Mouse (Mus musculus) liver, postnatal 0 days (tissue): ENCODE data around the gene Utrn. TPM values are rescaled to one million over a fixed set of nuclear protein-coding genes. Genes with fewer than 3 reads are reported as not detected.

Source experiments
- ATAC-seq: fragments of 200-750 bp; cut with Nextera tagmentation; 2 replicates; pipeline ENCODE4 v1.8.0; 2017; ENCODE audit warnings: mild to moderate bottlenecking, moderate library complexity
- DNase-seq: peaks from one replicate; pipeline ENCODE4 v3.0.0-alpha.2; 2016
- H3K27ac ChIP-seq: fragments of 300-500 bp; sonication (generic); 2 replicates; pipeline ENCODE4 v1.5.1; 2014; ENCODE audit warnings: antibody characterized with exemption, moderate library complexity, mild to moderate bottlenecking, low read depth
- H3K27me3 ChIP-seq: fragments of 300-500 bp; sonication (generic); 2 replicates; pipeline ENCODE4 v1.6.1; 2014; ENCODE audit warnings: low read length, control low read depth, mixed read lengths; ENCODE audit not compliant: insufficient read depth
- H3K36me3 ChIP-seq: fragments of 300-500 bp; sonication (generic); replicated peaks from 2 replicates; pipeline ENCODE4 v1.6.1; 2014; ENCODE audit warnings: mild to moderate bottlenecking, control low read depth, low read length, moderate library complexity, mixed read lengths; ENCODE audit not compliant: insufficient read depth
- H3K4me1 ChIP-seq: fragments of 300-500 bp; sonication (generic); 2 replicates; pipeline ENCODE4 v1.6.1; 2014; ENCODE audit warnings: antibody characterized with exemption, mild to moderate bottlenecking, control low read depth; ENCODE audit not compliant: insufficient read depth
- H3K4me2 ChIP-seq: fragments of 300-500 bp; sonication (generic); 2 replicates; pipeline ENCODE4 v1.6.1; 2014; ENCODE audit warnings: low read depth, mild to moderate bottlenecking, low read length, moderate library complexity, mixed read lengths
- H3K4me3 ChIP-seq: fragments of 300-500 bp; sonication (generic); 2 replicates; pipeline ENCODE4 v1.5.1; 2014; ENCODE audit warnings: low read depth, low read length
- H3K9ac ChIP-seq: fragments of 300-500 bp; sonication (generic); replicated peaks from 2 replicates; pipeline ENCODE4 v1.6.1; 2014; ENCODE audit warnings: mild to moderate bottlenecking, moderate library complexity
- H3K9me3 ChIP-seq: fragments of 300-500 bp; sonication (generic); 2 replicates; pipeline ENCODE4 v1.6.1; 2016; ENCODE audit warnings: mild to moderate bottlenecking, control low read depth, low read length, mixed read lengths
- CTCF ChIP-seq: sonication (generic); IDR thresholded peaks from 2 replicates; pipeline ENCODE4 v1.5.1; 2016; ENCODE audit warnings: antibody characterized with exemption, low read depth
- EP300 ChIP-seq: IDR thresholded peaks from 2 replicates; pipeline ENCODE4 v1.6.1; 2016; ENCODE audit warnings: antibody characterized with exemption, low read depth, mild to moderate bottlenecking
- WGBS: fragments of 180-500 bp; shearing (Covaris S2); extraction: QIAGEN DNeasy Blood & Tissue Kit; methylation state at CpG from one replicate; pipeline ENCODE4 v1.1.7; 2014; ENCODE audit not compliant: insufficient replicate concordance; 5-methylcytosine and 5-hydroxymethylcytosine counted together
- polyA plus RNA-seq: library from polyadenylated mRNA; unstranded; fragments of >200 nt; fragmentation: Nextera tagmentation; extraction: Ambion mirVana; gene quantifications from 2 replicates; pipeline ENCODE4 v1.2.1, GENCODE M21; 2015

The Utrn gene
- polyA plus RNA-seq, 1 experiment from 2014 or later: 9.7 TPM

GRCm38 (mm10) chr10:12820978-12821735, 48.0 kb downstream of the Utrn start:
- H3K27me3 ChIP-seq: no peaks in the 10 kb centered on the region
- no peak overlapping the region for H3K4me2 ChIP-seq
- H3K9me3 ChIP-seq: no peaks in the 10 kb centered on the region
- H3K27ac ChIP-seq: no peak overlapping the region
- DNase-seq: no peak
- peaks cover 6% of the 10 kb centered on the region for H3K4me1 ChIP-seq
- ATAC-seq: peak; percentile 50
- no peak overlapping the region for H3K9ac ChIP-seq
- no peak for TF ChIP-seq CTCF
- no peak for TF ChIP-seq EP300
- 61% methylated on average over 13 of the region's 13 CpGs for WGBS
- H3K36me3 ChIP-seq: no peaks in the 10 kb centered on the region
- H3K4me3 ChIP-seq: no peak overlapping the region

GRCm38 (mm10) chr10:12817409-12817808, 51.8 kb downstream of the Utrn start:
- Histone ChIP-seq H3K36me3 (no peaks in the 10 kb centered on the region), H3K27ac (no peak overlapping the region), H3K4me1 (peaks cover 26% of the 10 kb centered on the region), H3K9me3 (no peaks in the 10 kb centered on the region), H3K4me3 (no peak overlapping the region), H3K9ac (no peak overlapping the region), H3K4me2 (no peak overlapping the region), H3K27me3 (no peaks in the 10 kb centered on the region)
- WGBS: 89% methylated on average over 6 of the region's 6 CpGs
- TF ChIP-seq EP300: no peak
- TF ChIP-seq CTCF: peak; percentile 10; the same call in 1 of the 2 replicates
- DNase-seq (peak; percentile 79), ATAC-seq (peak; percentile 80)

GRCm38 (mm10) chr10:12816530-12816929, 52.6 kb downstream of the Utrn start:
- Histone ChIP-seq H3K27me3 (no peaks in the 10 kb centered on the region), H3K4me2 (no peak overlapping the region), H3K4me1 (peaks cover 32% of the 10 kb centered on the region), H3K9ac (no peak overlapping the region), H3K27ac (no peak overlapping the region), H3K4me3 (no peak overlapping the region), H3K36me3 (no peaks in the 10 kb centered on the region), H3K9me3 (no peaks in the 10 kb centered on the region)
- DNase-seq (no peak), ATAC-seq (no peak)
- TF ChIP-seq EP300 (no peak), CTCF (no peak)
- WGBS: 82% methylated on average over 6 of the region's 6 CpGs

- H3K4me2 ChIP-seq: no peak overlapping the region
- H3K9ac ChIP-seq: no peak overlapping the region
- no peaks in the 10 kb centered on the region for H3K9me3 ChIP-seq
- no peaks in the 10 kb centered on the region for H3K36me3 ChIP-seq
- H3K27ac ChIP-seq: no peak overlapping the region
- WGBS: 58% methylated on average over 7 of the region's 7 CpGs
- ATAC-seq (peak; percentile 30), DNase-seq (no peak)
- H3K4me3 ChIP-seq: no peak overlapping the region
- peaks cover 38% of the 10 kb centered on the region for H3K4me1 ChIP-seq
- TF ChIP-seq CTCF: no peak
- peak; percentile 7; the same call in 1 of the 2 replicates for TF ChIP-seq EP300
- no peaks in the 10 kb centered on the region for H3K27me3 ChIP-seq
Observed at GRCm38 (mm10) chr10:12814411-12814810, 54.8 kb downstream of the Utrn start.

- TF ChIP-seq CTCF: no peak
- no peak for TF ChIP-seq EP300
- Histone ChIP-seq H3K4me2 (peak overlapping the region; percentile 58; the same call in 1 of the 2 replicates), H3K27me3 (no peaks in the 10 kb centered on the region), H3K36me3 (no peaks in the 10 kb centered on the region), H3K9ac (no peak overlapping the region), H3K27ac (peak overlapping the region; percentile 49), H3K9me3 (no peaks in the 10 kb centered on the region), H3K4me1 (peaks cover 38% of the 10 kb centered on the region), H3K4me3 (no peak overlapping the region)
- WGBS: 47% methylated on average over 4 of the region's 4 CpGs
- DNase-seq (no peak), ATAC-seq (no peak)
Observed at GRCm38 (mm10) chr10:12813881-12814280, 55.3 kb downstream of the Utrn start.

GRCm38 (mm10) chr10:12813211-12813811, 55.9 kb downstream of the Utrn start:
- TF ChIP-seq CTCF (no peak), EP300 (peak; percentile 81)
- no peaks in the 10 kb centered on the region for H3K9me3 ChIP-seq
- H3K9ac ChIP-seq: peak overlapping the region; percentile 13; the same call in 1 of the 2 replicates
- peak; percentile 52 for DNase-seq
- peak overlapping the region; percentile 49 for H3K27ac ChIP-seq
- no peaks in the 10 kb centered on the region for H3K36me3 ChIP-seq
- WGBS: 26% methylated on average over 12 of the region's 12 CpGs
- no peaks in the 10 kb centered on the region for H3K27me3 ChIP-seq
- H3K4me3 ChIP-seq: peak overlapping the region; percentile 26
- H3K4me1 ChIP-seq: peaks cover 38% of the 10 kb centered on the region
- peak overlapping the region; percentile 58 for H3K4me2 ChIP-seq
- peak; percentile 80 for ATAC-seq
